Mouse (Mus musculus) embryonic fibroblast, embryonic 13.5 days (primary cell): ENCODE data around the gene Cdk5r1.

Experiments used
- CTCF ChIP-seq: IDR thresholded peaks from 2 replicates; pipeline ENCODE4 v1.5.1; 2011; ENCODE audit warnings: mild to moderate bottlenecking, control low read depth, low read length, moderate library complexity, borderline replicate concordance; ENCODE audit not compliant: insufficient read depth
- POLR2A ChIP-seq: IDR thresholded peaks from 2 replicates; pipeline ENCODE4 v1.6.1; 2011; ENCODE audit warnings: low read depth, mild to moderate bottlenecking, control low read depth, low read length, moderate library complexity

- no peak for TF ChIP-seq POLR2A
- no peak for TF ChIP-seq CTCF
Observed at GRCm38 (mm10) chr11:80446916-80447315, 29.9 kb upstream of the Cdk5r1 start.
